Mouse (Mus musculus) 3T3-L1 (cell line): Measurements from ENCODE around the gene Col1a2.

Experiments
- DNase-seq: peaks from one replicate; pipeline ENCODE4 v3.0.0-alpha.2; 2015; ENCODE audit warnings: low read depth, low spot score

Col1a2 gene

DNA sequence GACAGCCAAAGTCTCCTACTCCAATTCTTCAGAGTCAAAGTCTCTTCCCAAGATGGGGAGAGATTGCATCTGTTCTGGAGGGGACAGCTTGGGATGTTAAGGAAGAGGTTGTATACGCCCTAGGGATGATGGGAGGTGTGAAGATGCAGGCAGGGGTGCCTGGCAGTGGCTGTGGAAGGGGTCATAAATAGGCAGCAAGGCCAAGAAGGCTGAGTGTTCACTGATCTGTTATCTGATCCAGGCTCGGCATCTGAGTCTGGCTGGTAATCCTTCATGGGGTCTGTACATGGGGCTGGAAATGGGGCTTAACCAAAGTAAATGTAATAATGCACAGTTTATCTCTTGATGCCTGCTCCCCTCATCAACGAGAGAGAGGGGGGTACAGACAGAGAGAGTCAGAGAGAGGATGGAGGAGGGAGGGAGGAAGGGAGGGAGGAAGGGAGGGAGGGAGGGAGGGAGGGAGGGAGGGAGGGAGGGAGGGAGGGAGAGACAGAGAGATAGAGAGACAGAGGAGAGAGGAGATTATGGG lies at the start of gene Col1a2:
Col1a2 (plus strand) TSS at position 212 of the 529 bp plus-strand sequence.
- peak; percentile 33 for DNase-seq

DNA sequence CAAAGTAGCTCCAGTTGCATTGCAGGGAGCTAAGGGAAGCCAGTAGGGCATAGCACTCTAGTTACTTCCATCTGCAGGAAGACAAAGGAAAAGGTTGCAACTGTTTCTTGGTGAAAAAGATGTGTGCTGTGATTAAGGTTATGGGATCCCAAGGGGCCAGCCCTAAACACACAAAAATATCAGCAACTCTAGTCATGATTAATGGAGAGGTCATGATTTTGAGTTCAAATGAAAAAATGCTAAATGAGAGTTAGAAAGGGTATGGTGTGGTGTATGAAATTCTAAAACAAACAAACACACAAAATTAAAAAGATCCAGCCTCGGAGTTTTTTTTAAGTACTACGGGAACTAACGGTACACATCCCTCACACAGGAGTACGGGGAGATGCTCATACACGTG lies 49.1 kb upstream of the Col1a2 start:
- DNase-seq: peak; percentile 74

DNA sequence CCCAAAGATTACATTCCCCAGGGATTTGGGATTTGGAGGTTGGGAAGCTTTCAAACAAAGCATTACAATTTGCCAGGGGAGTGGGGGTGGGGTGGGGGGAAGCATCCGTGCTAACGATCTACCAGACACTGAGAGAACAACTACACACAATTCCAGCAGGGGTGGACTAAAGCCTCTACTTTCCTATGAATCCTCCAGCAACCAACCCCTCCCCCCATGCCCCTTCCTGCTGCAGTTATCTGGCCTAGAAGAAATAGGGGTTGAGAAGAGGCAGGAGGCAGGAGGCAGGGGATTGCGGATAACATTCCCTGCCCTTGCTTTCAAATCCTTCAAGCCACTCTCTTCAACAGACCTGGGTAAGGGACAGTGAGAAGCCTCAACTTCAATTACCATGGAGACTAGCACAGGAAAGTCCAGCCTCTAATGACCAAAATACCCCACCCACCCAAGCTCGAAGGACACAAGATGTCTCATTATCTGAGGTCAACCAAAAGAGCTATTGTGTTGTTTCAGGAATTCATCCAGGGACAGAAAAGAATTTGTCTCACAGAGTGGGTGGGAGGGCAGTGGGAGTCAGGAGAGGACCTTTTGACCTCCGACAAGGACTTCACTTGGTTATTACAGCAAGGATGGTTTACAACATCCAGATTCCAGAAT lies 48.5 kb upstream of the Col1a2 start:
- peak; percentile 82 for DNase-seq

DNA sequence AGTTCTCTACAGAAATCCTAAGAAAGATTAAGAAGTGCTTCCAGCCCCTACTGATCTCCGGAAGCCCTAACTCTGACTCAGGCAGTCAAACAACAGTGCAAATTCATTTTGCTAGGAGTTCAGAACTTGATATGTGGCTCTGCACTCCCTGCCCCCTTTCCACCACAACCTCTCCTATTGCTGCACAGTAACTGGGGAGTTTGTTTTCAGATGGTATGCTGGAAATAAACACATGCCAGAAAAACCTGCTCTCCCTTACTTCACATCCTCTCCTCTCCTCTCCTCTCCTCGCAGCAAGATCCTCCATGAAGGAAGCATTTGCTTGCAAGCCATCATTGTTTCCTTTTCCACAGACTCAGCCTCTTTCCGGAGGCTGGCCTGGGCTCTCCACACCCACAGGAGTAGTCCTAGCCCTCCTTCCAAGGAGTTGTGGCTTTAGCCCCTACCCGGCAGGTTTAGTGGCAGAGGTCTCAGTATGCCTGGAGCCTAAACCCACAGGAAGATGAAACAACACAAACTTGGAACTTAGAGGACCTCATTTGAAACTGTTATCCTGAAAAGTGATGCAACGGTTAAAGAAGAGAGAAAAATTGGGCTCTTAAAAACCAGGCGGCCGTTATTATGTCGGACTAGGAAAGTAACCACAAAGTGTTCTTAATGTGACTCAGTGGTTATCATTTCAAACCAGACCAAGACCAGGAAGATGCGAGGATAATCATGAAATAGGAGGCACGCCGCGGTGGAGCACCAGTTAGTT lies 47.7 kb upstream of the Col1a2 start:
- peak; percentile 89 for DNase-seq

DNA sequence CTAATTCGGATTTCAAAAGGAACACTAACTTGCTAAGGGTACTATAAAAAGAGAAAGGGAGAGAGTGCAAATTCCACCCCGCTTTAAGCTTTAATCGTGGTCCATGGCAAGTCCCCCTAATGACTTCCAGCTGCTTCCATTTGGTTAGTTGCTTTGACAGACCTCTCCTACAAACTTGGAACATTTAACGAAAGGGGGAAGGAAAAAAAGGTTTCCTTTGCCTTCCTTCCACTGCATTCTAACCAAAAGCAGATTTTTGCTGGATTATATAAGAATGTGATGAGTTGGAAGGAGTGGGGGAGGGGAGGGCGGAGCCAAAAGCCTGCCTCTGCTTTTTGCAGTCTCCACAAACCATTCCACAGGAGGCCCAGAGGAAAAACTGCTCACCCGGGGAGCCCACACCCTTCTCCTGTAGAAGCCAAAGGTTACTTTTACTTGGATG lies 47.0 kb upstream of the Col1a2 start:
- DNase-seq: peak; percentile 99

DNA sequence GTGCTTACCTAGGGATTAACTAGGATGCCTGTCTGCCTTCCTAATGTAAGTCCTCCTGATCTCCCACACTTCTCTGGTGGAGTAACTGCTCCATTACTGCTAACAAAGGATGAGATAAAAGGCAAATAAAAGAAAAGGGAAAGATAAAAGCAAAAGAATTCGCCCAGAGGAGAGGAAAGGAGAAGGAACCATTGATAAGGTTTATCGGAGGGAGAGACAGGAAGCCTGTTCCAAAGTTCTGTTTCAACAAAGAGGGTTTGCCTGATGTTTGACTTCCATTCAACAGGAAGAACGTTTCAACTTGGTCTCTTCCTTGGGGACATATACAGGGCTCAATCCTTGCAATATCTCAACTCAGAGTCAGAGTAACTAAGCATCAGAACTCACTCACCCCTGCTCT lies 39.3 kb upstream of the Col1a2 start:
- no peak for DNase-seq

DNA sequence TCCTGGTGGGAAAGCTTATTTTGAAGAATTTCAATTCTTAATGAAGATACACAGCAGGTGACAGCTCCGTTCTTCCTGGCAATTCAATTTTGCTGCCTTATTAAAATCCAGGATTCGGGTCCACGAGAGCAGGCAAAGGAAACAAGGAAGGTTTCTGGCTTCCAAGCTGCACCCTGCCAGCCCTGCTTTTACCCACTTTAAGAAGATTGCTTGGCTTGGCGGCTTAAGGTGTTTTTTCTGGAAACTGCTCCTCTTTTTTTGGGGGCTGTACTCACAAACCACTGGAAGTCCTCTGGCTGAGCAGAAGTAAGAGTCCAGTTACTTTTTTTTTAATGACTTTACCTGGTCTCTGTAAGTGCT lies 21.1 kb upstream of the Col1a2 start:
- DNase-seq: no peak

DNA sequence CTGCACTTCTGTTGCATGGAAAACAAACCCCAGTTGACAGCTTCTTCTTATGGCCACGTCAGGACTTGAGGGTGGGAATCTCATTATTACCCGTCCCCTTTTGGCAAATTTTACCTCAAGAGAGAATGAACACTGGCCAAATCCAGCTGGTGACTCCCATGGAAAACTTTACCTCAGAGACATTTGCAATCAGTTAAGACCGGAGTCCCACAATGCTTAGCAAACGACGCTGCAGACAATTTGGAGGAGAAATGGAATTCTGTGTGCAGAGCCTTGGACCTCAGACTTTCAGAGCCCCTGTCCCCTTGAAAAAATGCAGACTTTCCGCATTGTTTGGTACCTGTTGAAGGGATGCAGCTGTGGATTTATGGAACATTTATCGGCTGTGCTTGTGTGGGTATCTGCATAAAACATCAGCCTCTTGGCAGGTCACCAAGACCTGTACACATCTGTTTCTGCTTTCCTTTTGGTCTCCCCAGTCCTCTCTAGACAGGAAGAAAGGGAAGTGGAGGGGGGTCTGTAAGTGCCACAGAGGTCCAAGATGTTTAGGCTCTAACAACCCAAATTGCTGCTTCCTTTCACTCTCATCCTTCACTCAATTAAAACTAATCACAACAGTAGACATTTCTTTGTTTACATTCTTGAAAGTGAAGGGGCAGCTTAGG lies 20.5 kb upstream of the Col1a2 start:
- DNase-seq: peak; percentile 80

DNA sequence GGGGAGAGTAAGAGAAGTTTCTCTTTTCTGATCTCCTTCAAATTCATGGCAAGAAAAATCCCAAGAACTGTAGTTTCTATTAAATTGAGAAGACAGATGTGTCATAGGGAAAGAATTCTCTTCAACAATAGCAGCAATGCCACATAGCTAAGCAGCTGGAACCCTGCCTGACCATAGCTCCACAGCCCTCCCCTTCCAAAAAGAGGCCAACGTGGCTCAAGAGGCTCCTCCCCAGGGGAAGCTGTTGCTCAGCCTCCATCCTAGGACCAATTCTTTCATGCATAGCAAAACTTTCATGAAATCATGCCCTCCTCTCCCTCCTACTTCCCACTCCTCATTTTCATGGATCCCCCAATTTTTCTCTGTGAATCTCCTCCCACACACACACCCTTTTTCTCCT lies 16.3 kb upstream of the Col1a2 start:
- peak; percentile 100 for DNase-seq

DNA sequence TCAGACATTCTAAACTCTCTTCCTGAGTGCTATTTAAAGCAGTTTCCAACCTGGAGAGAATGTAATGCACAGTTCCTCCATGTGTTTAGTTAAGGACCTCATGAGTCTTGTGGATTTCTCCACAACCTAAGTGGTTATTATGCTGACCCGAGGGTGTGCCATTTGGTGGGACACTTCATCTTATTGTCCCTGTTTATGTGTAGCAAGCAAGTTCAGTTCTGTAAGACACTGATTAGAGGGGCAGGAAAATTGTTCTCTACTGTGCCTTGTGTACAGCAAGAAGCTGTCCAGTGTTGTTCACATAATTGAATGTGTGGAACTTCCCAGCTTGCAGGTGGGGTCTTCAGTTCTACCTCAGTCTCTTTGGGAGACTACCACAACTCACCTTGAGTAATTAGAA lies 15.6 kb upstream of the Col1a2 start:
- peak; percentile 68 for DNase-seq

DNA sequence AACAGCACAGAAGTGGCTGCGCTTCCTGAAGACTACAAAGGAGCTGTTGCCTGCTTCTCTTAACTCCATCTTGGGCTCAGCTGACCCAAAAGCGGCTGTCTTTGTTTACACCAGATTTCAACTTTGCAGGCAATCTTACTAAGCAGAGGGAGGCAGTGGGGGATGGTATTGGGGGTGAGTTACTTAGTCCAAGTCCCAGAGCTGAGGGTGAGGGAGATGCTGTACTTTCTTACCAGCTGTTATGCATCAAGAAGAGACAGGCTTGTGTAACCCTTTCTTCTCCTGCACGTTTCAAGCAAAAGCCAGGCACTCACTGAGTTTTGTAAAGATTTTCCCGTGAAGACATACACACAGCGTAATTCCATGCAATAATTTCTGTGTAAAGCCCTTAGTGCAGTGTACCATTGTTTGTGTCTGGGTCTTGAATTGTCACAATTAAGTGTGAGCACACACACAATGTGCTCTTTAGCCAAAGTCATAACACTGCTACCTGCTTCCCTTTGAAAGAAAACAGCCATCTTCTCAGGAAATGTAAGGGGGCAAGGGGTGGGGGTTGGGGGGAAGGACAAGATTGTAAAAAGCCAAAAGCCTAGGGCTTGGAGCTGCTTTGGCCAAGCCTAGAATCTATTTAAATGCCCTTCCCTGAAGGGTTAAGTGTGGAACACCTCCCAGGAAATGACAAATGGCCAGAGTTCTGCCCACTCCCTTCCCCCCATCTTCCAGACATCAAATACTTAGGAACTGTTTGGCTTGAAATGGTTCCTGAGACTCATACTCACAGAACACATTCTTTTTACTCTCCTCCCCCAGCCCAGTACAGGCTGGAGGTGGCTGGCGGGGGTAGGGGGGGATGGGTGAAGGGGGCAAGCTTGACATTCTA lies 15.0 kb upstream of the Col1a2 start:
- peak; percentile 98 for DNase-seq

DNA sequence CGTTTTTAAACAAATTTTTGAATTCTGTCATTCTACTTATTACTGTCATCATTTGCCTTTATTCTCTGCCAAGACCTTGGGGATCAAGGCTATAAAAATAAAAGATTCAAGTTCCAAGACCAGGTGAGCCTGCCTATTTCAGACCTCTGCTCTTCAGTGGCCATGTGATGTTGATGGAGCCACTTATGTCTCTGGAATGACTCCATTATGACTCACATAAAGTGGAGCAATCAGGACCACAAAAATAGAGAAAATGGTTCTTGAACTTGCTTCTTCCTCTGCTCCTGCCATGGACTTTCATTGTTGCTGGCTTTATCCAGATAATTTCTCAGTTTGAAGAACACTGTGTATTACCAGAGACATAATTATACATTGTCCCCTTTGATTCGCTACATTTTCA lies 10.9 kb upstream of the Col1a2 start:
- peak; percentile 72 for DNase-seq

DNA sequence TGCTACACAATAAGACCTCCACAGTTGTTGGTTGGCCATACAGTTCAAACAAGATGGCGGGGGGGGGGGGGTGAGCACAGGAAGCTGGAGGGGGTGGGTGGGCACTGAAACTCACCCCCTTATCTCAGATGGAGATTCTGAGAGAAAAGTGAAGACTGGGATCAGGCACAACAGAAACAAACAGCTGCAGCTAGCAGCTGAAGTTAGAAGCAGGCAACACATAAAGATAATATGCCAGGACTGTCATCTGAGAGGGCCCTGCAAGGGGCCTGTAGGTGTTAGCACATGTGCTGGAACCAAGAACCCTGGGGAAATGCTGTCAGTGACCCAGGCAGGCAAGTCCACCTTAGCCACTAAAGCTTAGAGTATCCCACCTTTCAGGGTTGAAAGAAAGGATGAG lies 8.2 kb upstream of the Col1a2 start:
- no peak for DNase-seq

DNA sequence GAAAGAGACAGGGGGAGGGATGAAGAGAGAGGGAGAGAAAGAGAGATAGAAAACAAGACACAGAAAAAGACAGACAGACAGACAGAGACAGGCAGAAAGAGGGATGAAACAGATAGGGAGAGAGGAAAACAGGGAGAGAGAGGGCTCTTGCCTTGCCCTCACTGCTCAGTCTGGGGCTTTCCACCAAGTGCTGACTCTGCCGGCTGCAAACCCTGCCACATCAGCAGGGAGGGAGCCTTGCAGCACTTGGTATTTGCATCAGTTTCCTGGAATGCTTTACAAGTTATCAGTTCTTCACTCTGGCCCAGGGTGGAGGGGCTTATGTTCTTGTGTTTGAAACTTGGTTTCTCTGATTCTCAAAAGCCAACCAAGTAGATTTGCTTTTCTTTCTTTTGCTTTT lies 1.5 kb upstream of the Col1a2 start:
- peak; percentile 83 for DNase-seq

DNA sequence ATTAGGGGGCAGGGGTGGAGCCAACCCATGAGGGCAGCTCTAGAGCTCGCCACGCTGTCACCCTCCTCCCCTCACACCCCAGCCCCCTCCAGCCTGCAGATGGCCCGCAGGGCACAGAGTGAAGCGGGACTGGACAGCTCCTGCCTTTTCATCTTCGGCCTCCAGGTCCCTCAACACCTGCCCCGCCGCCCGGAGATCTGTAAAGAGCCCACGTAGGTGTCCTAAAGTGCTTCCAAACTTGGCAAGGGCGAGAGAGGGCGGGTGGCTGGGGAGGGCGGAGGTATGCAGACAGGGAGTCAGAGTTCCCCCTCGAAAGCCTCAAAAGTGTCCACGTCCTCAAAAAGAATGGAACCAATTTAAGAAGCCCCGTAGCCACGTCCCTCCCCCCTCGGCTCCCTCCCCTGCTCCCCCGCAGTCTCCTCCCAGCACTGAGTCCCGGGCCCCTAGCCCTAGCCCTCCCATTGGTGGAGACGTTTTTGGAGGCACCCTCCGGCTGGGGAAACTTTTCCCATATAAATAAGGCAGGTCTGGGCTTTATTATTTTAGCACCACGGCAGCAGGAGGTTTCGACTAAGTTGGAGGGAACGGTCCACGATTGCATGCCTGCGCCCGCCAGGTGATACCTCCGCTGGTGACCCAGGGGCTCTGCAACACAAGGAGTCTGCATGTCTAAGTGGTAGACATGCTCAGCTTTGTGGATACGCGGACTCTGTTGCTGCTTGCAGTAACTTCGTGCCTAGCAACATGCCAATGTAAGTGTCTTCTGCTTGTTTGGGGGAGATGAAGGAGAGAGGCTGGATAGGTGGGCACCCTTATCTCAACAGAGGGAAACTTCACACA lies 764 bp downstream of the Col1a2 start:
- DNase-seq: peak; percentile 97

DNA sequence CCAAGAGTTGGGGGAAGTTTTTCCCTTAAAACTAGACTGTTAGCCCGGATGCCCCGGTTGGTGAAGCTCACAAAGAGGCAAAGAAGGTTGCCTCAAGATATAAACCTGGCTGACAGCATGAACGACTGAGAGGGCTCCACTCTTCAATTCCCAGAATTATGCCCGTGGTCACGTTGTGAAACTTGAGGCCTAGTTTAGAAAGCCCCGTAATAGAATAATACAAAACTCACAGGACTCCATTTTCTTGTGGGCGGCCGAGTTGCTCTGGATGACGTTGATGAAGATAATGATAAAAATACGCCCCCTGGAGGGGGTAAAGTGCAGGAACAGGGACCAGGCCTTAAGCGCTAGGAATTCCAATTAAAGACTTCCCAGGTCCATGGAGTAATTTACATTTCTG lies 1.5 kb downstream of the Col1a2 start:
- DNase-seq: peak; percentile 93

DNA sequence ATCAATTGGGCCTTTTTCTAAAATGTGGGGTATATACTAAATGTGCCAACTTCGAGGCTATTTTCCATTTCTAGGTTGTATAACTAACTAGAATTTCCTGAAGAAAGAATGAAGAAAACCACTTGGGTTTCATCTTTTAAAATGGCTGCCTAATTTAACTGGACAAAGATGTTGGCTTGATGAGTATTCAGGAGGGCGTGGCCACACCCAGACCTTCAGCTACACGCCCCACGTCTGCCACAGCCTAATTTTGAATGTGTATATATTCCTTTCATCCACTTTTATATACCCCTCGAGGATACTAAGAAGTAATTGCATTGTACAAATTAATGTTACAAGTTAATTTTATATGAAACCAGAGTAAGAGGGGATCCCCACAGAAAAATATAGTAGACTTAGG lies 2.2 kb downstream of the Col1a2 start:
- peak; percentile 93 for DNase-seq

DNA sequence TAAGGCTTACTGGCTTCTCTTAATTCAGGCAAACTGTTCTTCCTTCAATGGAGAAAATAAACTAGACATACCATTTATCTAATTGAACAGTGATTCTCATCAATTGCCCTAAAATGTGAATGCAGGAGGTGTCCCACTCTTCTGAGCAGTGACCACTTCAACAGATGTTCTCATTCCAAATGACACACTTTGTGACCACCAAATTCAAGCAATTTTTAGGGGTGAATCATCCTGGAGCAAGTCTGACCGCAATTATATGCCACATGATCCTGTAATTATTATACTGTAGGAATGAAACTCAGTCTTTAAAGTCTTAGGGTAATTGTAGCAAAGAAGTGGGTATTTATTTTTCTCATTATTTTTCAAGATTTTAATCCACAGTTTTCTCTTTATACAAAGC lies 2.7 kb downstream of the Col1a2 start:
- peak; percentile 88 for DNase-seq

DNA sequence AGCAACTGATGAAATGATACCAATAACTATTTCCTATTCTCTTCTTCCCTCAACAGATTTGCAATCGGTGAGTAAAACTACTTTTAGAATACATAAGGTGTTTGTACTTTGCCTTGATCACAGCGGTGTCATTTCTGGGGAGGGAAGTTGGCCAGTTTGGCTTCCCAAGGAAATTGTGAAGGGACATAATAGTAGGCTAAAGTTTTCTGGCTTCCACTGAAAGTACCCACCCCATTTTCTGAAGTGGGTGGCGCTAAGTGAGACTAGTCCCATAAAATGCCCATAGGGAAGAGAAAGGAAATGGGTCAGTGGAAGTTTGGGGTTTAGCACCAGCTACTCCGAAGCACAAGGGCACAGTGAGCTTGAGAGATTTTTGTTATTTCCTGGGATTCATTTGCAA lies 3.7 kb downstream of the Col1a2 start:
- DNase-seq: peak; percentile 84

DNA sequence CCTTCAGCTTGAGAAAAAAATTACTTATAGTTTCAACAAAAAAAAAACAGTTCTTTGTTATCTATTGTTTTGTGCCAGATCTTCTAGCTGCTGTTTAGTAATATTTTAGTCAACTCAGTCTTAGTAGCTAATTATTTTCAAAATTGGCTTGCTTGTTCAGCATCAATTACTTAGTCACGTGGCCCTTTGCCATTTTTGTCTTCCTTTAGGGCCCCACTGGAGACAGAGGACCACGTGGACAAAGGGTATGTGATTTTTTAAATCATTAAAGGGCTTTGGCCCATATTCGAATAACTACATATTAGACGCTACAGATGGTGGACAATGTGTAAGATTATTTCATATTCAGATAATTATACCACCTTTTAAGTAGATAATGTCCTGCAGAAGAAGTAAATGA lies 4.8 kb downstream of the Col1a2 start:
- peak; percentile 56 for DNase-seq

DNA sequence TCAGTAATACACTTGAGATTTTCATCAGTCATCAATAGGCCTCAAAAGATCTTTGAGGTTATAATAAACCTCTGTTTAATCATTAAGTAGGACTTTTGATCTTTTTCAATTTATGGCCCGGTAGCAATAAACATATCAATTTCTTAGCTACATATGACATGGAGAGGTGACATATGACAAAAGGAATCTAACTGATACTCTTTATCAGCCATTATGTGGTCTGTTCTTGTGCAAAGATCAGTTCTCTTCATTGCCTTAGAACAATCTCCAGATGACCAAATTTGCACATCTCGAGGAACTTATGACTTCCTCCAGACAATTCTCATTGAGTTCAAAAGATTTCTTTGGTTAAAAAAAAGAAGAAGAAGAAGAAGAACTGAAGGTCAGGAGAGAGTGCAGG lies 10.1 kb downstream of the Col1a2 start:
- DNase-seq: no peak
